Mouse (Mus musculus) forebrain, embryonic 16.5 days (tissue): Measurements from ENCODE around the gene Eva1b. TPM values are rescaled to one million over a fixed set of nuclear protein-coding genes. Genes with fewer than 3 reads are reported as not detected.
A peak's percentile ranks its signal among the peaks of the same experiment; 100 is the strongest.

Experiments used
- ATAC-seq: fragments of 200-750 bp; cut with Nextera tagmentation; 2 replicates; pipeline ENCODE4 v1.8.0; 2017; ENCODE audit warnings: mild to moderate bottlenecking, moderate library complexity
- H3K27ac ChIP-seq: fragments of 300-500 bp; sonication (generic); 2 replicates; pipeline ENCODE4 v1.5.1; 2014; ENCODE audit warnings: low read length, control low read depth
- H3K27me3 ChIP-seq: fragments of 300-500 bp; sonication (generic); replicated peaks from 2 replicates; pipeline ENCODE4 v1.6.1; 2014; ENCODE audit warnings: low read length; ENCODE audit not compliant: control insufficient read depth, insufficient read depth
- H3K36me3 ChIP-seq: fragments of 300-500 bp; sonication (generic); 2 replicates; pipeline ENCODE4 v1.6.1; 2014; ENCODE audit not compliant: control insufficient read depth, insufficient read depth
- H3K4me1 ChIP-seq: fragments of 300-500 bp; sonication (generic); replicated peaks from 2 replicates; pipeline ENCODE4 v1.6.1; 2014; ENCODE audit warnings: low read length; ENCODE audit not compliant: control insufficient read depth, insufficient read depth
- H3K4me2 ChIP-seq: fragments of 300-500 bp; sonication (generic); 2 replicates; pipeline ENCODE4 v1.6.1; 2014; ENCODE audit warnings: mild to moderate bottlenecking, low read length, control low read depth
- H3K4me3 ChIP-seq: fragments of 300-500 bp; sonication (generic); replicated peaks from 2 replicates; pipeline ENCODE4 v1.5.1; 2014; ENCODE audit warnings: mild to moderate bottlenecking, low read length, control low read depth
- H3K9ac ChIP-seq: fragments of 300-500 bp; sonication (generic); replicated peaks from 2 replicates; pipeline ENCODE4 v1.6.1; 2014; ENCODE audit warnings: low read depth, low read length, control low read depth
- H3K9me3 ChIP-seq: fragments of 300-500 bp; sonication (generic); 2 replicates; pipeline ENCODE4 v1.6.1; 2016; ENCODE audit warnings: low read length; ENCODE audit not compliant: control insufficient read depth
- WGBS: fragments of 180-500 bp; shearing (Covaris S2); extraction: QIAGEN DNeasy Blood & Tissue Kit; methylation state at CpG from one replicate; pipeline ENCODE4 v1.1.7; 2014; 5-methylcytosine and 5-hydroxymethylcytosine counted together
- polyA plus RNA-seq: library from polyadenylated mRNA; unstranded; fragments of >200 nt; fragmentation: Nextera tagmentation; extraction: Ambion mirVana; gene quantifications from 2 replicates; pipeline ENCODE4 v1.2.1, GENCODE M21; 2015

Gene Eva1b
- polyA plus RNA-seq, 1 experiment from 2014 or later: 10.2 TPM

- H3K27ac ChIP-seq: no peak overlapping the region
- H3K27me3 ChIP-seq: no peaks in the 10 kb centered on the region
- H3K36me3 ChIP-seq: peaks cover 6% of the 10 kb centered on the region; the same call in 1 of the 2 replicates
- H3K4me1 ChIP-seq: peaks cover 7% of the 10 kb centered on the region; the same call in 1 of the 2 replicates
- no peak overlapping the region for H3K4me3 ChIP-seq
- H3K9ac ChIP-seq: no peak overlapping the region
- no peaks in the 10 kb centered on the region for H3K9me3 ChIP-seq
- no peak overlapping the region for H3K4me2 ChIP-seq
- 89% methylated on average over 4 of the region's 4 CpGs for WGBS
- ATAC-seq: no peak
Observed at GRCm38 (mm10) chr4:126134236-126134635, 13.3 kb upstream of the Eva1b start.

GRCm38 (mm10) chr4:126134639-126135038, 12.9 kb upstream of the Eva1b start:
- H3K9ac ChIP-seq: no peak overlapping the region
- H3K4me1 ChIP-seq: peaks cover 7% of the 10 kb centered on the region; the same call in 1 of the 2 replicates
- no peaks in the 10 kb centered on the region for H3K9me3 ChIP-seq
- peaks cover 6% of the 10 kb centered on the region for H3K36me3 ChIP-seq
- WGBS: 91% methylated on average over 4 of the region's 4 CpGs
- H3K4me3 ChIP-seq: no peak overlapping the region
- H3K4me2 ChIP-seq: no peak overlapping the region
- no peak for ATAC-seq
- H3K27ac ChIP-seq: no peak overlapping the region
- H3K27me3 ChIP-seq: no peaks in the 10 kb centered on the region

GRCm38 (mm10) chr4:126137773-126138172, 9.8 kb upstream of the Eva1b start:
- Histone ChIP-seq H3K9ac (no peak overlapping the region), H3K27ac (no peak overlapping the region), H3K4me3 (no peak overlapping the region), H3K9me3 (no peaks in the 10 kb centered on the region), H3K36me3 (peaks cover 8% of the 10 kb centered on the region), H3K27me3 (no peaks in the 10 kb centered on the region), H3K4me2 (no peak overlapping the region), H3K4me1 (no peaks in the 10 kb centered on the region)
- WGBS: 87% methylated on average over 4 of the region's 4 CpGs
- no peak for ATAC-seq

- H3K9me3 ChIP-seq: no peaks in the 10 kb centered on the region
- H3K4me3 ChIP-seq: no peak overlapping the region
- no peaks in the 10 kb centered on the region for H3K4me1 ChIP-seq
- no peak overlapping the region for H3K4me2 ChIP-seq
- no peak overlapping the region for H3K9ac ChIP-seq
- no peak overlapping the region for H3K27ac ChIP-seq
- H3K36me3 ChIP-seq: peaks cover 8% of the 10 kb centered on the region
- ATAC-seq: no peak
- 87% methylated on average over 5 of the region's 5 CpGs for WGBS
- H3K27me3 ChIP-seq: no peaks in the 10 kb centered on the region
Observed at GRCm38 (mm10) chr4:126141021-126141420, 6.5 kb upstream of the Eva1b start.

- no peak for ATAC-seq
- H3K36me3 ChIP-seq: no peaks in the 10 kb centered on the region
- H3K4me3 ChIP-seq: no peak overlapping the region
- no peak overlapping the region for H3K9ac ChIP-seq
- peaks cover 34% of the 10 kb centered on the region for H3K27me3 ChIP-seq
- no peak overlapping the region for H3K4me2 ChIP-seq
- WGBS: 46% methylated on average over 4 of the region's 4 CpGs
- no peak overlapping the region for H3K27ac ChIP-seq
- no peaks in the 10 kb centered on the region for H3K9me3 ChIP-seq
- H3K4me1 ChIP-seq: peaks cover 17% of the 10 kb centered on the region
Observed at GRCm38 (mm10) chr4:126145396-126145795, 2.1 kb upstream of the Eva1b start.

GRCm38 (mm10) chr4:126146974-126147532, 491 bp upstream of the Eva1b start:
- Histone ChIP-seq H3K4me1 (peaks cover 17% of the 10 kb centered on the region), H3K4me2 (no peak overlapping the region), H3K4me3 (no peak overlapping the region), H3K9ac (no peak overlapping the region), H3K27me3 (peaks cover 34% of the 10 kb centered on the region), H3K27ac (no peak overlapping the region), H3K36me3 (no peaks in the 10 kb centered on the region), H3K9me3 (no peaks in the 10 kb centered on the region)
- WGBS: 63% methylated on average over 9 of the region's 9 CpGs
- ATAC-seq: no peak

GRCm38 (mm10) chr4:126148161-126148961, 817 bp downstream of the Eva1b start:
- Histone ChIP-seq H3K4me3 (peak overlapping the region; percentile 47), H3K4me2 (peak overlapping the region; percentile 73), H3K9ac (peak overlapping the region; percentile 52), H3K9me3 (no peaks in the 10 kb centered on the region), H3K27me3 (peaks cover 34% of the 10 kb centered on the region), H3K36me3 (no peaks in the 10 kb centered on the region), H3K27ac (no peak overlapping the region), H3K4me1 (peaks cover 17% of the 10 kb centered on the region)
- 2% methylated on average over 58 of the region's 67 CpGs for WGBS
- peak; percentile 36; the same call in 1 of the 2 replicates for ATAC-seq

- 24% methylated on average over 42 of the region's 42 CpGs for WGBS
- no peak for ATAC-seq
- H3K27me3 ChIP-seq: peaks cover 34% of the 10 kb centered on the region
- H3K9ac ChIP-seq: peak overlapping the region; percentile 52
- H3K36me3 ChIP-seq: no peaks in the 10 kb centered on the region
- no peak overlapping the region for H3K27ac ChIP-seq
- H3K4me2 ChIP-seq: peak overlapping the region; percentile 73
- peaks cover 17% of the 10 kb centered on the region for H3K4me1 ChIP-seq
- no peaks in the 10 kb centered on the region for H3K9me3 ChIP-seq
- H3K4me3 ChIP-seq: peak overlapping the region; percentile 47
Observed at GRCm38 (mm10) chr4:126149041-126149676, 1.6 kb downstream of the Eva1b start.

GRCm38 (mm10) chr4:126149798-126150197, 2.3 kb downstream of the Eva1b start:
- Histone ChIP-seq H3K9ac (no peak overlapping the region), H3K4me2 (no peak overlapping the region; the same call in 1 of the 2 replicates), H3K36me3 (no peaks in the 10 kb centered on the region), H3K4me3 (no peak overlapping the region; the same call in 1 of the 2 replicates), H3K9me3 (no peaks in the 10 kb centered on the region), H3K27ac (no peak overlapping the region), H3K27me3 (peaks cover 34% of the 10 kb centered on the region), H3K4me1 (peaks cover 17% of the 10 kb centered on the region)
- 58% methylated on average over 10 of the region's 10 CpGs for WGBS
- ATAC-seq: no peak
